Mouse (Mus musculus) brain, embryonic 14.5 days (tissue): ENCODE measurements at regions not wholly inside any gene's neighbourhood (a gene's known extent, or its start where the extent isn't known, plus 50 kb on each side); places are given as distances from the start of the nearest gene placed in this dataset.
"Not testable (repeated sequence)": the region's sequence is repeated elsewhere in the genome, so short reads cannot be mapped to it uniquely, and the experiment has no call there.

Source experiments
- CTCF ChIP-seq: fragments of 200-500 bp; IDR thresholded peaks from 2 replicates; pipeline ENCODE4 v1.5.1; 2012; ENCODE audit warnings: inconsistent platforms, mild to moderate bottlenecking, moderate library complexity, borderline replicate concordance; ENCODE audit not compliant: insufficient read depth, insufficient read length; ENCODE audit errors: extremely low read depth
- POLR2A ChIP-seq: fragments of 200-500 bp; IDR thresholded peaks from 2 replicates; pipeline ENCODE4 v1.6.1; 2012; ENCODE audit warnings: mild to moderate bottlenecking, inconsistent platforms, borderline replicate concordance; ENCODE audit not compliant: poor library complexity, insufficient read depth, insufficient read length, severe bottlenecking; ENCODE audit errors: extremely low read depth

- not testable (repeated sequence) for TF ChIP-seq CTCF, POLR2A
Observed at GRCm38 (mm10) chr14:53736274-53736673, 517.6 kb downstream of the Dad1 start.
